Mouse (Mus musculus): ENCODE measurements at regions not wholly inside any gene's neighbourhood (a gene's known extent, or its start where the extent isn't known, plus 50 kb on each side); places are given as distances from the start of the nearest gene placed in this dataset.

- H3K36me3 ChIP-seq (ENCODE audit: control insufficient read depth, insufficient read depth, low read length), result no peaks in the 10 kb centered on the region
- no peaks in the 10 kb centered on the region for H3K4me1 ChIP-seq (ENCODE audit: control insufficient read depth, insufficient read depth, low read depth, low read length)
- 89% methylated on average over 1 of the region's 1 CpGs for WGBS
- no peak overlapping the region for H3K4me3 ChIP-seq (ENCODE audit: low read length)
- no peak for ATAC-seq
- H3K9me3 ChIP-seq (ENCODE audit: control insufficient read depth, low read length), result no peaks in the 10 kb centered on the region
- no peak overlapping the region for H3K9ac ChIP-seq (ENCODE audit: low read depth, low read length)
- no peak overlapping the region for H3K27ac ChIP-seq (ENCODE audit: low read depth, low read length)
- no peaks in the 10 kb centered on the region for H3K27me3 ChIP-seq (replicated peaks; ENCODE audit: control insufficient read depth, insufficient read depth, low read length)
- H3K4me2 ChIP-seq (ENCODE audit: low read length), result no peak overlapping the region
Observed at GRCm38 (mm10) chr17:84117756-84118155, 70.0 kb downstream of the Zfp36l2 start.

- 85% methylated on average over 17 of the region's 17 CpGs for WGBS
- H3K9me3 ChIP-seq (ENCODE audit: control insufficient read depth, low read length), result no peaks in the 10 kb centered on the region
Observed at GRCm38 (mm10) chr17:84116340-84117279, 71.1 kb downstream of the Zfp36l2 start.

GRCm38 (mm10) chr17:84115957-84116339 is 71.8 kb downstream of the Zfp36l2 start:
- Histone ChIP-seq H3K27me3 (replicated peaks; ENCODE audit: control insufficient read depth, insufficient read depth, low read length) (no peaks in the 10 kb centered on the region), H3K4me2 (ENCODE audit: low read length) (no peak overlapping the region), H3K9ac (ENCODE audit: low read depth, low read length) (no peak overlapping the region), H3K9me3 (ENCODE audit: control insufficient read depth, low read length) (no peaks in the 10 kb centered on the region), H3K27ac (ENCODE audit: low read depth, low read length) (no peak overlapping the region), H3K36me3 (ENCODE audit: control insufficient read depth, insufficient read depth, low read length) (no peaks in the 10 kb centered on the region), H3K4me1 (ENCODE audit: control insufficient read depth, insufficient read depth, low read depth, low read length) (no peaks in the 10 kb centered on the region; the same call in 1 of the 2 replicates), H3K4me3 (ENCODE audit: low read length) (no peak overlapping the region)
- WGBS, result 53% methylated on average over 3 of the region's 3 CpGs
- peak; percentile 35; the same call in 1 of the 2 replicates for ATAC-seq

More at GRCm38 (mm10) chr17:84116340-84117279, 71.1 kb downstream of the Zfp36l2 start:
- no peaks in the 10 kb centered on the region for H3K27me3 ChIP-seq (replicated peaks; ENCODE audit: control insufficient read depth, insufficient read depth, low read length)
- no peak overlapping the region for H3K4me3 ChIP-seq (ENCODE audit: low read length)
- H3K36me3 ChIP-seq (ENCODE audit: control insufficient read depth, insufficient read depth, low read length), result no peaks in the 10 kb centered on the region
- no peak overlapping the region for H3K27ac ChIP-seq (ENCODE audit: low read depth, low read length)
- H3K9ac ChIP-seq (ENCODE audit: low read depth, low read length), result no peak overlapping the region
- ATAC-seq, result no peak
- no peaks in the 10 kb centered on the region; the same call in 1 of the 2 replicates for H3K4me1 ChIP-seq (ENCODE audit: control insufficient read depth, insufficient read depth, low read depth, low read length)
- no peak overlapping the region for H3K4me2 ChIP-seq (ENCODE audit: low read length)

GRCm38 (mm10) chr17:84115133-84115532 is 72.6 kb downstream of the Zfp36l2 start:
- 68% methylated on average over 8 of the region's 8 CpGs for WGBS
- Histone ChIP-seq H3K4me1 (ENCODE audit: control insufficient read depth, insufficient read depth, low read depth, low read length) (no peaks in the 10 kb centered on the region; the same call in 1 of the 2 replicates), H3K4me3 (ENCODE audit: low read length) (no peak overlapping the region), H3K9ac (ENCODE audit: low read depth, low read length) (no peak overlapping the region), H3K4me2 (ENCODE audit: low read length) (no peak overlapping the region), H3K27ac (ENCODE audit: low read depth, low read length) (no peak overlapping the region), H3K27me3 (replicated peaks; ENCODE audit: control insufficient read depth, insufficient read depth, low read length) (no peaks in the 10 kb centered on the region), H3K36me3 (ENCODE audit: control insufficient read depth, insufficient read depth, low read length) (no peaks in the 10 kb centered on the region), H3K9me3 (ENCODE audit: control insufficient read depth, low read length) (no peaks in the 10 kb centered on the region)
- no peak for ATAC-seq

GRCm38 (mm10) chr17:84114279-84114994 is 73.3 kb downstream of the Zfp36l2 start:
- no peaks in the 10 kb centered on the region for H3K36me3 ChIP-seq (ENCODE audit: control insufficient read depth, insufficient read depth, low read length)
- no peak for ATAC-seq
- no peak overlapping the region for H3K4me3 ChIP-seq (ENCODE audit: low read length)
- H3K27ac ChIP-seq (ENCODE audit: low read depth, low read length), result no peak overlapping the region
- H3K9ac ChIP-seq (ENCODE audit: low read depth, low read length), result no peak overlapping the region
- 71% methylated on average over 9 of the region's 9 CpGs for WGBS
- H3K4me2 ChIP-seq (ENCODE audit: low read length), result no peak overlapping the region
- H3K9me3 ChIP-seq (ENCODE audit: control insufficient read depth, low read length), result no peaks in the 10 kb centered on the region
- no peaks in the 10 kb centered on the region for H3K27me3 ChIP-seq (replicated peaks; ENCODE audit: control insufficient read depth, insufficient read depth, low read length)
- H3K4me1 ChIP-seq (ENCODE audit: control insufficient read depth, insufficient read depth, low read depth, low read length), result no peaks in the 10 kb centered on the region; the same call in 1 of the 2 replicates

- Histone ChIP-seq H3K4me1 (ENCODE audit: control insufficient read depth, insufficient read depth, low read depth, low read length) (no peaks in the 10 kb centered on the region; the same call in 1 of the 2 replicates), H3K4me2 (ENCODE audit: low read length) (no peak overlapping the region), H3K36me3 (ENCODE audit: control insufficient read depth, insufficient read depth, low read length) (no peaks in the 10 kb centered on the region), H3K27ac (ENCODE audit: low read depth, low read length) (no peak overlapping the region), H3K9me3 (ENCODE audit: control insufficient read depth, low read length) (no peaks in the 10 kb centered on the region), H3K4me3 (ENCODE audit: low read length) (no peak overlapping the region), H3K27me3 (replicated peaks; ENCODE audit: control insufficient read depth, insufficient read depth, low read length) (no peaks in the 10 kb centered on the region), H3K9ac (ENCODE audit: low read depth, low read length) (no peak overlapping the region)
- ATAC-seq, result peak; percentile 53
- WGBS, result 24% methylated on average over 8 of the region's 8 CpGs
Observed at GRCm38 (mm10) chr17:84113608-84114278, 74.0 kb downstream of the Zfp36l2 start.

GRCm38 (mm10) chr17:84112411-84113031 is 75.2 kb downstream of the Zfp36l2 start:
- Histone ChIP-seq H3K4me3 (ENCODE audit: low read length) (no peak overlapping the region), H3K4me1 (ENCODE audit: control insufficient read depth, insufficient read depth, low read depth, low read length) (no peaks in the 10 kb centered on the region; the same call in 1 of the 2 replicates), H3K9me3 (ENCODE audit: control insufficient read depth, low read length) (no peaks in the 10 kb centered on the region), H3K36me3 (ENCODE audit: control insufficient read depth, insufficient read depth, low read length) (no peaks in the 10 kb centered on the region), H3K27ac (ENCODE audit: low read depth, low read length) (peak overlapping the region; percentile 13; the same call in 1 of the 2 replicates), H3K4me2 (ENCODE audit: low read length) (no peak overlapping the region), H3K27me3 (replicated peaks; ENCODE audit: control insufficient read depth, insufficient read depth, low read length) (no peaks in the 10 kb centered on the region), H3K9ac (ENCODE audit: low read depth, low read length) (no peak overlapping the region)
- ATAC-seq, result peak; percentile 49; the same call in 1 of the 2 replicates
- 39% methylated on average over 6 of the region's 6 CpGs for WGBS

GRCm38 (mm10) chr17:84111787-84112370 is 75.9 kb downstream of the Zfp36l2 start:
- peak; percentile 10; the same call in 1 of the 2 replicates for ATAC-seq
- 75% methylated on average over 10 of the region's 10 CpGs for WGBS
- no peak overlapping the region for H3K9ac ChIP-seq (ENCODE audit: low read depth, low read length)
- H3K4me2 ChIP-seq (ENCODE audit: low read length), result no peak overlapping the region
- H3K36me3 ChIP-seq (ENCODE audit: control insufficient read depth, insufficient read depth, low read length), result no peaks in the 10 kb centered on the region
- no peaks in the 10 kb centered on the region; the same call in 1 of the 2 replicates for H3K4me1 ChIP-seq (ENCODE audit: control insufficient read depth, insufficient read depth, low read depth, low read length)
- no peaks in the 10 kb centered on the region for H3K27me3 ChIP-seq (replicated peaks; ENCODE audit: control insufficient read depth, insufficient read depth, low read length)
- no peak overlapping the region for H3K4me3 ChIP-seq (ENCODE audit: low read length)
- no peak overlapping the region for H3K27ac ChIP-seq (ENCODE audit: low read depth, low read length)
- no peaks in the 10 kb centered on the region for H3K9me3 ChIP-seq (ENCODE audit: control insufficient read depth, low read length)

Data from hindbrain, embryonic 16.5 days (tissue).